Mouse (Mus musculus) cerebellum, adult 18-20 months (tissue): ENCODE measurements at regions not wholly inside any gene's neighbourhood (a gene's known extent, or its start where the extent isn't known, plus 50 kb on each side); places are given as distances from the start of the nearest gene placed in this dataset.

Source experiments
- DNase-seq, 2 experiments: peaks; one replicate each; pipeline ENCODE4 v3.0.0; 2021

- DNase-seq: no peak
Observed at GRCm38 (mm10) chr6:51118833-51119535, 313.5 kb upstream of the Nfe2l3 start.

GRCm38 (mm10) chr6:51119691-51120302, 312.7 kb upstream of the Nfe2l3 start:
- DNase-seq: peak in 1 of 2 experiments; percentile 15

DNA sequence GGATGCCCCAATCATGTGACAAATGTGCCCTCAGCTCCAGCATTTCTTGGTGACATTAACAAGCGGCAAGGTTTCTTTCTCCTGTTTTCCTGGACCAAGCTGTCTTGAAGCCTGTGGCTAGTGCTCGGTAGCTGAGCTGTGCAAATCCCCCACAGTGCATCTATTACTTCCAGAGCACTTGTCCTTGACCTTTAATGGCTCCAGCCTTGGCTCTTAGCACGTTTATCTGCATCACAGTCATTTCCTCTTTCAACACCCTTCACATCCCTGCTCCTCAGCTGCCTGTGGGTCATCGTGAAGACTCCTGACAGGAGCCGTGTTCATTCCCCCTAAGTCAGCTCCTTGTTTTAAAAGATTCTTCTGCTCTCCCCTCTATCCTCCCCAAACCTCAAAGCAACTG, 309.5 kb upstream of the Nfe2l3 start:
- no peak for DNase-seq

GRCm38 (mm10) chr6:51127851-51128250, 304.6 kb upstream of the Nfe2l3 start:
- no peak for DNase-seq

GRCm38 (mm10) chr6:51129096-51129495, 303.4 kb upstream of the Nfe2l3 start:
- no peak for DNase-seq

DNA sequence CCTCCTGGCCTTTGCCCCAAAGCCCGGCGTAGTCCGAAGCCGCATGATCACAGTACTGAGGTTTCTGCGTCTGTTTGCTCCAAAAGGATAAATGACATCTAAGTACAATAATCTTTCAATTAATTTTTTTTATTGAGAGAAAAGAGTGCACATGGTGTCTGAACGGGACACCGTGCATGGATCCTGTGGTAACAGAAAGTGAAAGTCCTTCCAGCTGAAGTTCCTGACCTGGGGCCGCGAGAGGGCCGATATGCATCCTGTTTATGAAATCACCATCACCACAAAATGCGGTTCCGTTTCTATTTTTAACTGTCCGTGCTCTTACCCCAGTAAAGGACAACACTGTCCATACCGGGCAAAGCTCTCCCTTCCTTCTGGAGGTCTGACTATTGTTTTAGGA, 302.9 kb upstream of the Nfe2l3 start:
- no peak for DNase-seq

- DNase-seq: no peak
Observed at GRCm38 (mm10) chr6:51144762-51145161, 287.7 kb upstream of the Nfe2l3 start.

DNA sequence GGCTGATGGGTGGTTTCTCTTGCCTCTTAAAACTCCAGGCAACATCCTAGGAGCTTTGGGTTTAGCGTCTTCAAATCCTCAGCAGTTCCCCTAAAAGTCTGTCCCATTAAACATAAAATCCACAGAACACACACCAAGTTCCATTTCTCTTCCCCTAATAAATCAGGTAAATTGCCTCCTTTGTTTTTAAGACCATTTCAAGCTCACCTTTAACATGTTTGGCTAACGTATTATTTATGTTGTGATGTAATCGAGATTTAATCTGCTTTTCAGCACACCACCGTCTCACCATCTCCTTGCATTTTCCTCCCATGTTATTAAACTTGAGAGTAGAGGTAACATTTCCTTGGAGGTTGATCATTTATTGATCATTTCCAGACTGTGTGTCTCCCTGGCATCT, 286.6 kb upstream of the Nfe2l3 start:
- DNase-seq: no peak

DNA sequence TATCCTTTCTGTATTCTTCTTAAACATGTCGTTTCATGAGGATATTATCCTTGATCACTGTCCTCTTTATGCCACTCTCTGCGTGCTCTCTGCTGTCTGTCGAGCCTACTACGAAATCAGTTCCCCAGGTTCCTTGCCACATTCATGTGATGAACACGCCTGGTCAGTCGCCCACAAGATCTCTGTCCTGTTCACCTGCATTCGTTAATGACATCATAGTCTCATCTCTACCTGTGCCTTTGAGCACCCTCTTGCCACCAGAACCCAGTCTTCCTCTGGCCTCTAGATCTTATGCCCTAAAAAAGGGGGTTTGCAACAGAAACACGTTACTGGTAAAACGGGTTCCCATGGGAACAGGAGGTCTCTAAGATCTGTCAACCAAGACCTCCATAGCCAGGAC, 283.6 kb upstream of the Nfe2l3 start:
- DNase-seq: no peak

DNA sequence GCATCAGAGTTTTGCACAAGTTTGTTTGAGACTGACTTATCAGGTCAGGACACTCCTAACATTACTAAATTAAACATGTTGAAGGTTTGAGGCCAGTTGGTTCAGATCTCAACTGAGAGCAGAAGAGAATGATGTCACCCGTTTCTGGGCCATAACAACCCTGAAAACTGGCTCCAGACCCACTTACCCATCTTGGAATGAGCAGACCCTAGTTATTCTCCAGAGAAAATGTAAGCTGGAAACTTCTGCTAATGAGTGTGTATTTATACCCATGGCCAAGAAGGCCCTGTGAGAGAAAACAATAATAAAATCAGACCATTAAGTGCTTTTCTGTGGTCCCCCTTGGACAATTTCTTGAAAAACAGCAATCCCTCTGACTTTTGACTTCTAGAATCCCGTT, 282.4 kb upstream of the Nfe2l3 start:
- DNase-seq: no peak

DNA sequence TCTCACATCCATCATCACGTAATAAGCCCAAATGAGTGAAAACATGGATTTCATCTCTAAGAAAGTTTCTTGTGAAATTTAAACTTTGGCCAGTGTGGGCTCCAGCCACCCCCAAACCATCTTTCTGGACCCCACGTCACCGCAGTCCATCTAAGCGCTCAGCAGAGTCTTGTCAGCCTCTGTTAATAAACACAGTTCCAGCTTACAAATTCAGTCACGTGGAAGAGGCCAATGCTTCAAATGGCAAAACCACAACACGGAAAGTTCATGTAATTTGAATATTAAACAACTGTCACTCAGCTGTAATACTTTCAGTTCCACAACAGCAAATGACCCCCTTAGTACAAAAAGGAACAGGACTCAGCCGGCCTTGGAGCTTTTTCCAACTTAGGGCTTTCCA, 282.0 kb upstream of the Nfe2l3 start:
- DNase-seq: no peak

GRCm38 (mm10) chr6:51150916-51151315, 281.6 kb upstream of the Nfe2l3 start:
- DNase-seq: peak in 1 of 2 experiments; percentile 56

GRCm38 (mm10) chr6:51156836-51157370, 275.6 kb upstream of the Nfe2l3 start:
- peak in 1 of 2 experiments; percentile 19 for DNase-seq

GRCm38 (mm10) chr6:51161149-51161548, 271.3 kb upstream of the Nfe2l3 start:
- DNase-seq: no peak

DNA sequence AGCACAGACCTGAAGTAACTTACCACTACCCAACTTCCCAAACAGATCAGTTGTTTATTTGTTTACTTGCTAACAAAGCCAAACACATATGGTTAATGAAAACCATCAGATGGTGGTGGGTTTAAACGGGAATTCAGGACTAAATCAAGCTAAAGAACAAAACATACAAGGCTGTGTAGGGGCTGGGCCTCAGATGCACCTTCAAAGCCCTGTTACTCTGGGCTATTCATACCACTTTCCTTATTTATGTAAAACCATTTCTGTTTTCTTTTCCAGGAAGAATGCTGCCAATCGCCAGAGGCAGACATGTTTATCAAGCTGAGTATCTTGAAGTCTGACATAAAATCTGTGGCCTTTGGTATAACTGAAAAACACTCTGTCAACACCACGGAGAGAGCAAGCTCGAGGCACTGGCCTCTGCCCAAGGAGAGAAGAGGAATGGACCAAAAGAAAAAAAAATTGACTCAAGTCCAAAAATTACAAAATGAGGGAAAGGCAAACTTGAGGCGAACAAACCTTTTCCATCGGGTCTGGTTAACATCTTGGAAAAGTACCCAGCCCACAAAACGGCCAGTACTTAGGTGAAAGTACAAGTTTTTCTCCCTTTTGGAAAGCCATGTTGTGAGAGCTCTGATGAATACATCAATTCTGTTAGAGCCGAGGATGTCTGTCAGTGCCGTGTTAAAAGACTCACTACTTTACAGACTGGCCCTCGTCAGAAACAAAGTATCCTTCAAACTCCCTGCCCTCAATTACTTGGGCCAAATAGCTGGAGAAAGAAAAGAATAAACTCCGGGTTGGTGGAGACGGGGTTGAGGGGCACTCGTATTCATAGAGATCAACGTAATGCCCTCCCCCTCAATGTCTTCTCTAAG, 270.0 kb upstream of the Nfe2l3 start:
- no peak for DNase-seq

DNA sequence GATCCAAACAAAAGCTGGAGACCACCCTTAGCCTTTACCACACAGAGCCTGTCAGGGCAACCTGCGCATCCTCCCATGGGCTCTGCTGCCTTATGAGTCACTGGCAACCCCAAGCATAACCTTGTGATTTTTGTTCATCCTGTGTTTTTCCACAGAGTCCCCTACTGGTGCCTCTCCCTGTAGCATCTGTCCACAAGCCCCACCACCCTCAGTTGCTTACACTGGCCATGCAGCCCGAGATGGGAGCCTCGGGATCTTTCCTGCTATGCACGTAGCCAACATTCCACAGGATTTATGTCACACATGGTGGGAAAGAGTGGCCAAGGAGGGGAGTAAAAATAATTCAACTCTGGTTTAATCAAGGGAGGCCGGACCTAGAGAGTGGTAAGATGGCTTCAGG, 269.2 kb upstream of the Nfe2l3 start:
- no peak for DNase-seq

DNA sequence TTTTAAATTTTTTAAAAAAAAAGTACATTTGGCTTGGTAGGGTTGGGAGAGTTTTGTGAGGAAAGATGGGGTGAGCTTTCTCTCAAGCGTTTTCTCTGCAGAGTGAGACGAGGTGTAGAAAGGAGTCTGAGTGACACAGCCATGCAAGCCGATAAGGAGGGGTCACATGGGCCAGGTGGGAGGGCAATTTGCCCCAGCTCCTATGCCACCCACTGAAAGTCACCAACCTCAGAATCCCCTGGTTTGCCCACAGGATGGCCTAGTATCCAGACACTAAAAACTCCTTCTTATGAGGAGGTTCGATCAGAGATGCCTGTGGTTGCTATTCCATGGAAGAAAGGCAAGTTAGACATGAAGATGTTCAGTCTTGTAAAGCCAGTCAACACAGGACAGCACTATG, 268.6 kb upstream of the Nfe2l3 start:
- DNase-seq: no peak

DNA sequence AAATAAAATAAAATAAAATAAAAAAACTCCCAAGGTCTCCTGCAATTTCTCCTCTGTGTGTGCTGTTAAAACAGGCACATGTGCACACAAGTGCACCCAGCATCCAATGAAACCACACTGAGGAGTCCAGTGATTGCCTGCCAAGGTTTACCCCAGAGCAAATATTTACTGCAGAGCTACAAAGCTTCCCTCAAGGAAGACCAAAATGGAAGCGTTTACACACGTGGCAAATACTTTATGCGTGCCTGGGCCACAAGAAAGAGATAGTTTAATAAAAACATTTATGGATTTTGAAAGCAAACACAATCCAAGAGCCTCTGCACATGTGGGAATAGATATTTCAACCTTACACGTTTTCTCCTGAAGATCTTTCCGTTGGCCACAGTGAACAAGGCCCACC, 265.4 kb upstream of the Nfe2l3 start:
- no peak for DNase-seq

DNA sequence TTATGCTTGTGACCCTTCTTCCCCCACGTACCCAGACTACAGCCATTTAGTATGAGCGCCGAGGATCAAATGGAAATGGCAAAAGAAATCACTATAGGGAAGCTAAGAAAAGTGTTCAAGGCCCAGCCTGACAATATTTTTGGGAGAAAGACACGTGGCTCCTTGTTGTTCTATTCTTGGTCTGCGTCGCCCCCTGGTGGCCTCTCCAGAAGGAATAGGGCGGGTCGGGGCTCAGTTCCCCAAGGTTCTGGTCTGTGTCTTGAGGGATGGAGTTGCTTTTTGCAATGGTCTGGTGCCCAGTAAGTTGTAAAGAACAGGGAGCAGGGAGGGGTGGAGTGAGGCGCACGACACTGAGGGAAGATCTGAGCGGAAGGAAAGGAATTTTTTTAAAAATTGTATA, 264.4 kb upstream of the Nfe2l3 start:
- peak; percentile 58 to 72 for DNase-seq

- DNase-seq: no peak
Observed at GRCm38 (mm10) chr6:51168775-51169695, 263.4 kb upstream of the Nfe2l3 start.

GRCm38 (mm10) chr6:51169971-51170411, 262.5 kb upstream of the Nfe2l3 start:
- DNase-seq: no peak

DNA sequence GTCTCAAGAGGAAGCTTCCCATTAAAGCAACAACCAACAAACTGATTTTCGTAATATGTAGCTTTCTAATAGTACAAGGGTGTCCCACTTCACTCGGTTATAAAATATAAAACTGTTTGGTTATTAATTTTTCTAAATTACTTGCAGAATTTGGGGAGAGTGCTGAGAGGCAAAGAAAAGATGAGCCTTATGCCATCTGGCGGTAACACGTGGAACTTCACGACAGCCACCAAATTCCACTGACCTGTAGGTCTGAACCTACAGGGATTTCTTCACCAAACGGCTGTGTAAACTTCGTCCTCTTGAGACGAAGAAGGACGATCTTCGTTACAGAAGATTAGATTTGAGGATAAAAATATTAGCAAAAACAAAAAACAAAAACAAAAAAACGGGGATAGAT, 262.1 kb upstream of the Nfe2l3 start:
- peak; percentile 37 to 47 for DNase-seq
